Mouse (Mus musculus): Measurements from ENCODE around the gene Rbpjl.
A peak's percentile ranks its signal among the peaks of the same experiment; 100 is the strongest.

The Rbpjl gene

DNA sequence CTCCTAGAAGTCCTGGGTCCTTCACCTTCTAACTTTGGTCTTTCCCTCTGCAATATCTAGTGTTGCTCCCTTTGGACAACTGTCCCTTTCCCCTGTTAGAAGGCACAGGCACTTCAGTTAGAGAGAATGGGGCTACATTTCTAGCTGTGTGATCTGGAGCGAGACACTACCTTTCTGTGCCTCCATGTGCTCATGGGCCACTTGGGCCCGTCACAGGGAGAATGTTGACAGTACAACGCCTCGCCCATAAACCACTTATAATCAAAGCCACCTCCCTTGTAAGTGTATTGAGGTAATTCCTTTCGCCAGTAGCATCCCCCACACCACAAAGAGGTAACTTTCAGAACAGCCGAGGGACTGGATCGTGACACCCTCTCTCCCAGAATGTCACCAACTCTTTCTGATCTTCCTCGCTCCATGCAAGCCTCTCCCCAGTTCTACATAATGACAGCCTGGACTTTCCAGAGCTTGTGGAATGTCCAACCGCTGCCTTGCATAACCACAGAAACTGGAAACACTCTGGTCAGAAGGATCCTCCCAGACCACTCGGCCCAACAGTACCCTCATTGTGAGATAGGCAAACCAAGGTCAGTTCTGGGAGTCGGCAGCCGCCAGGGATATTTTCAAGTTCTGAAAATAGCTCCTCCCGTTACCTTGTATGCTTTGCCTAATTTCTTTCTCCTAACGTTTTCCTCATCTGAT, 46.6 kb downstream of the Rbpjl start:
- DNase-seq: no peak

DNA sequence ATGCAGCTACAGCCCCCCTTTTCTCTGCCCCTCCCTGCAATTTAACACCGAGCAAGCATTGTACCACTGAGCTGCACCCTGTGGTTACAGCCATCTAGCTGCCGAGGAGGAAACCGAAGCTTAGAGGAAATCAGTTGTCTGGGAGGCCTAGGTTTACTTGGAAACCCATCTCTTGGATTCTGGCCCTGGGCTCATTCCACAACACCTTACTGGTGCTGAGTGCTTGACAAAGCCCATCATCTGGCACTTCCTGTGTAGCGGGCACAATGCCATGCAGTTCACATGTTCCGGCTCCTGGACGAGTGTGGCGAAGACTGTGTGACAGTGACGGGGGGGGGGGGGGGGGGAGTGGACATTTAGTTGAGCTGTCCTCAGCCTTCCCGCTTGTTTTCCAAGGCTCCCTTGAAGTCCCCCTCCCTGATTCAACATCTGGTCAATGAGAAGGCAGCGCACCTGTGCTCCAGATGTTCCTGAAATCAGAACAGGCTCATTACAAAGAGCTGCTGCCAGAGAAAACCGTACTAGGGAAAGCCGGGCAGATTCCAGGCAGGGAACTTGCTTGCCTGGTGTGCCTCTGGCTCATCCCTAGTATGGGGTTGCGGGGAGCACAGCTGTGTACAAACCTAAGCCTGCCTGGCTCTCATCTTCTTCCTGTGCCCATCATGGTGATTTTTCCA, 49.2 kb downstream of the Rbpjl start:
- peak in 1 of 2 experiments; percentile 43 for DNase-seq

DNA sequence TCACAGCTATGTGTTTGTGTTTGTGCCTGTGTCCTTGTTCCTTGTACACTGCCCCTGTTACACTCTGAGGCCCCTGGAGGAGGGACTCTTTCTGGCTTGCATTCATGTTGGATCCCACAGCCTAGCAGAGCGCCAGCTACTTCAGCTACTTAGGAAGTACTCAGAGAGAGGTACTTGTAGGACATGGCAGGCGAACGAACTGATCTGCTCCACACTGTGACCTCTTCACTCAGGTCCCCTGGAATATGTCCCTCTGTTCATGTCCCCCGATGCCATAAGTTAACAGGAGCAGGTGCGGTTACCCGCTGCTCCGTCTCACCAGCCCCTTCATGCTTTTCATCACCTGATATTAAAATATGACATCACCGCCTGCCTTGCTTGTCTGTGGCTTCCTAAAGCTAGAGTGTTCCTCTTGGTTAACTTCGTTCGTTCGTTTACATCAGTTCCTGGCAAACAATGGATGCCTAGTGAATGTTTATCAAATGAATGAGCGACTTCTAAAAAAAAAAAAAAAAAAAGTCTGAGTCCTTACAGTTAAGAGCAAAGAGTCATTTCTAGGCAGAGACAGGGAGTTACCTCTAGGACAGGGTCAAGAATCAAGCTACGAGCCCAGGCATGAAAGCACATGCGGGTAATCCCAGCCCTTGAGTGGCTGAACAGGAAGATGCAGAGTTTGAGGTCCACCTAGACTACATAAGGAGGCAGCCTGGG, 50.3 kb downstream of the Rbpjl start:
- no peak for DNase-seq

DNA sequence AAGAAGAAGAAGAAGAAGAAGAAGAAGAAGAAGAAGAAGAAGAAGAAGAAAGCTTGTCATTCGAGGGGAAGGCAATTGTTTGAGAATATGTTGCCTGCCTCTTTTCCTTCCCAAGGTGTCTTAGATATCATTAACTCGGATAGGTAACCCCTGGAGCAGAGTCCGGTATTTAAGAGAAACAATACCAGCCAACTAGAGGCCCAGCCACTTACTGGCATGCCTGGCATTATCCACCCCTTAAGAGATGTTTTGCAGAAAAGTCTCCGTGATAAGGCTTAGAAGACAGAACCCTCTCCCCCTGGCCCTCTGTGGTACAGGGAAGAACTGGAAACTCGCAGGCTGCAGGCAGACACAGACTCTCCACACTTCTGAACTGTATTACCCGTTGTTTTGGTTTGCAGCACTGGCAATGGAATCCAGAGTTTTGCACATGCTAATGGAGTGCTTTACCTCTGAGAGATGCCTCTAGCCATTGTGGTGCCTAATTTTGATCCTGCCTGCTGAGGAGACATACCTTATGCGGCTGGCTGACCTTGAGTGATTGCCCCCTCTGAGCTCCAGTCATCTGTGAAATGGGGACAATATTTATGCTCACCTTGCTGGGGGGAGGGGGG, 51.1 kb downstream of the Rbpjl start:
- no peak for DNase-seq

DNA sequence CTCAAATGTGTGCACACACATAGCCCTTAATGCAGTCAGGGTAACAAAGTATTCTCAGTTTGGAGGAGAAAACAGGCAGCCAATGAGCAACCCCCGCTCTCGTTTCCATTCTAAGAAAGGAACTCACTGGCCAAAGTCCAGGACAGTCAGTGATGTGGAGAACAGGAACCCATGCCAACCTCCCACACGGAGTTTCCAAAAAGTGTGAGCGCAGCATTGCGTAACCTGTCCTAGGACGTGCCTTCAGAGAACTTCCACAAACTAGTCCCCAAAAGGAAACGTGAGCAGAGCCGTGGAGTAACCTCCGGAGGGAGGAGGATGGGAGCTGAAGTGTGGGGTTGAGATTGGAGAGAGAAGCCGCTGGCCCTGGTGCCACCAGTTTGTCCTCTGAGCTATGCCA, 51.9 kb downstream of the Rbpjl start:
- DNase-seq: peak in 1 of 2 experiments; percentile 28

DNA sequence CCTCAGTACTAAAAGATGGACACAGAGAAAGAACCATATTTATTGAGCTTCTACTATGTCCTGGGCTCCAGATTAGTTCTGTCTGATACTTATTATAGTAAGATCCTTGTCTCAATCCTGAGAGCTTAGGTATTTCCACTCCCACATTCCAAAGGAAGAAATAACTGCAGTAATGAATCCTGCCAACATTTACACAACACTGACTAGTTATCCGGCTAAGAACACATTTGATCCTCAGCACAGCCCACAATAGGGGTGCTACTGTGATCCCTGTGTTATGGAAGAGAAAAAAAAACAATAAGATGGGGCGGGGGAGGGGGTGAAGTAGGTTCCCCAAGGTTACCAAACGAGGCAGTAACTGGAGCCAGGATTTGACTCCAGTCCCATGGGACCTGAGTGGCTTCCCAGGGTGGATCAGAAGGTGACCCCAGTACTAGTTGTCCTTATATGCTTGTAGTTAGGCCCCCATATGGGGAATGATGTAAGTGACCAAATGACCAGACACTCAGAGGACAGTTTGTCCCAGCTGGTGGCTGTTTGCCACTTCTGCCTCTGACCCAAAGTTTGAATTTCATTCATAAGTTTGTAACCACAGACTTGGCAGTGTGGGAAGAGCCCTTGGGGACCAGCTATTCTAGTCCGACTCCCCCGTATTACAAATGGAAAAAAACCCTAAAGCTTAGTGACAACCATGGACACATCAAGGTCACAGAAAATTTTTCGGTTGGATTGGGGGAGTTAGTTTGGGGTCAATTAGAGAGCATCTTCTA, 52.7 kb downstream of the Rbpjl start:
- DNase-seq: no peak

DNA sequence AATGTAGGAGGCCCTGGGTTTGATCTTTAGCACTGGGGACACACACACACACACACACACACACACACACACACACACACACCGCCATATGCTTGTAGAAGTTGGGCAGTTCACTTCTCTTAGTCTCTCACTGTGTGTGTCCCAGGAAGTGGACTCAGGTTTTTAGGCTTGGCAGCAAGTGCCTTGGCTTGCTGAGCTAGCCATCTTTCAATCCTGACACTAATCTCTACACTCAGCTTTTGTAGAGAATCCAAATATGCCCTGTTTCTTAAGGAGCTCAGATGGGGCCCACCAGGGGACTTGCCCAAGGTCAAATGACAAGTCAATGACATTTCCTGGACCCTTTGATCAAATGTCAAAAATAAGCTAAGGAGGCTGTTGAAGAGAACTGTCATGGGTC, 53.5 kb downstream of the Rbpjl start:
- no peak for DNase-seq

DNA sequence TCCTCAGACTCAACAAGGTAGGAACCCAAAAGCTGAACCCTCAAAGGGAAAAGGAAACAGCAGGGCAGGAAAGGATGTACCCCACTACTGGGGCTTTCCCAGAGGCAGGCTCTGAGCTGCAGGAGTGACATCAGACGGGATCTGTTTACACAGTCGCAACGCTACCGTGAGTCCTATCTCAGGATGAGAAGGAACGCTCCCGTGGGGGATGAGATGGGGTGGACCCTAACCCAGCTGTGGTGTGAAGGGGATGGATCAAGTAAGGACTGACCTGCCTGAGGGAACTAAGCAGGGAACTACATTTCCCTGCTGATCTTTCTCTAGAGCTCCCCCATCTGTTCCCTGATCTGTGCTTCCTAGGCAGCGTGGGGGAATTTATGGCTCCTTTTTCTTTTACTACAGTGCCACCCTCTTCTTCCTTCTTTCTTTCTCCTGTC, 53.9 kb downstream of the Rbpjl start, which contains the start of gene Sys1:
TSS of gene Sys1 (plus strand) at position 101 of the 437 bp plus-strand sequence.
- DNase-seq: no peak

DNA sequence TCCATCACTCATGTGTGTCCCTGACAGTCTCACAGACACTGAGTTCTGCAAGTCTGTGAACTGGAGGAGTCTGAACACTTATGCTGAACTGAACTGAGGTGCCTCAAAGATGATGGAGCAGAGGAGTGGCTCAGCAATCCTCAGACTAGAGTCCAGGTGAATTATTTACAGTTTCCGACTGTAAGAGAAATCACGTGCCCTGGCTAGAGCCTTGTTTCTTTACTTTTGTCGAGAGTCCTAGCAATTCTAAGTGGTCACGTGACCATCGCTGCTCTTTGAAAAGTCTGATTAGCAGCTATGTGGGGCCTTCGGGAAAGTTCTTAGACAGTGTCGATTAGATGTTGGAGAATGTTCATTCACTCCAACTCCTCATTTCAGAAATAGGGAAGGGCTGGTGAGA, 55.0 kb downstream of the Rbpjl start:
- no peak for DNase-seq

DNA sequence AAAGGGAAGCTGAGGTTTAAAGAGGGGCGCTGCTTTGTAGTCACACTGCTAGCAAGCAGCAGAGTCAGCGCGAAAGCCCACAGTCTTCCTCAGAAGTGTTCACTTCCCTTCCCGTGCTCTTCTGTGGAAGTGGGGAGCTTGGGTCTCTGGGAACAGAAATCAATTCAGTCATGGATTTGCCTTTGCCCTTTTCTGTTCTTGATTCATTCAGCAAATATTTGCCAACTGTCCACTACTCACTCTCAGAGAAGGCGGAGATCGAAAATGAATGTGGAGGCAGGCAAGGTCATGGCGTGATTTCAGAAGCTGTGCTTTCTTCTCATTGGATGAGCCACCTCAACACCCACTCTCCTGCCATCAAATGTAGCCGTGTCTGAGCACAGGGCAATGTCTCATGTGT, 55.6 kb downstream of the Rbpjl start:
- no peak for DNase-seq

DNA sequence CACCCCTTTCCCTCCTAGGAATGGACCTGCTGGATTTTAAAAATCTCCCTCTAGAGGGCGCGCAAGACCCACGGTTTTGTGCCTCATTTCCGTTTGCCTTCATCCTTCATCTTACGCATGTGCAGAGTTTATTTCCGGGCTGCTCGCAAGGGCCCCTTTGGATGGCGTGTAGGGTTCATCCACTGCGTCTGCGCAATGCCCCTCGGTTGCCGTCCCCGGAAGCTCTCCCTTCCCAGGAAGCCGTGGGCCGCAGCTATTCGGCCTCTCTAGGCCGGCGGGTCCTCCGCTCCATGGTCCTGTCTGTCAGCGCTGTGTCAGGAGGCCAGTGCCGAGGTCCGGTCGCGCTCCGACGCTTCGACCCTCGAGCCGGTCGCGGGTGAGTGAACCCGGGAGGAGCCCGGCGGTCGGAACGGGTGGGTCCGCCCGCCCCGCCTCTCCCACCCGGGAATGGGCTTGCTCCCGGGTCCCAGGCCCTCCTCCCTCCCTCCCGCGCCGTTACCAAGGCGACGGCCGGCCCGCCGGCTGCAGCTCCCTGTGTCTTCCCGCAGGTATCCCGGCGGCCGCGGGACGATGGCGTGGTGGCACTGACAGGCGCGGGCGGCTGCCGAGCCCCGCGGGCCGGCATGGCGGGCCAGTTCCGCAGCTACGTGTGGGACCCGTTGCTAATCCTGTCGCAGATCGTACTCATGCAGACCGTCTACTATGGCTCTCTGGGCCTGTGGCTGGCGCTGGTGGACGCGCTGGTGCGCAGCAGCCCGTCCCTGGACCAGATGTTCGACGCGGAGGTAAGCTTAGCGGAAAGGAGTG, 58.0 kb downstream of the Rbpjl start, which contains the start of gene Gm20458:
TSS of gene Gm20458 (plus strand) at position 223 of the 807 bp plus-strand sequence.
- DNase-seq: peak; percentile 97
